In genomic region chr8:92783906-92784610, GRCm38 (mm10) we compare ENCODE assay signal across 16 mouse cellular contexts. TPM values are rescaled to one million over a fixed set of nuclear protein-coding genes. Genes with fewer than 3 reads are reported as not detected.
"Had no signal": no experiment of that assay in that cellular context is flagged by ENCODE, and none has a peak within 500 bp of the region (broad histone marks: within the 10 kb centered on the region; RNA-seq: fewer than 3 reads in every experiment).

No protein-coding gene starts in this region.

- H3K36me3 ChIP-seq: limb, embryonic 10.5 days; liver, embryonic 15.5 days; midbrain, embryonic 12.5 days; neural tube, embryonic 15.5 days had no signal

- H3K27me3 ChIP-seq: liver, embryonic 15.5 days; midbrain, embryonic 12.5 days; neural tube, embryonic 15.5 days had no signal

- H3K27ac ChIP-seq: left cerebral cortex, adult 2 months; limb, embryonic 10.5 days; liver, embryonic 15.5 days; midbrain, embryonic 12.5 days; neural tube, embryonic 15.5 days had no signal

- DNase-seq: kidney, postnatal 25 days; lung, adult 2 months; lung, postnatal 4 days; right cerebral cortex, adult 18-20 months; right cerebral cortex, postnatal 25 days; thymus, adult 18-20 months; thymus, postnatal 36 days had no signal

- H3K9me3 ChIP-seq: limb, embryonic 10.5 days; liver, embryonic 15.5 days had no signal

- H3K4me1 ChIP-seq: liver, embryonic 15.5 days; midbrain, embryonic 12.5 days; neural tube, embryonic 15.5 days had no signal

- H3K4me3 ChIP-seq: left cerebral cortex, adult 2 months; limb, embryonic 10.5 days; liver, embryonic 15.5 days; midbrain, embryonic 12.5 days; myocyte; neural tube, embryonic 15.5 days had no signal

- H3K9ac ChIP-seq: liver, embryonic 15.5 days; midbrain, embryonic 12.5 days; neural tube, embryonic 15.5 days had no signal

- H3K4me2 ChIP-seq: liver, embryonic 11.5 days; liver, embryonic 15.5 days; midbrain, embryonic 12.5 days; neural tube, embryonic 15.5 days had no signal

- ATAC-seq: lung, postnatal 0 days had no signal

RNA-seq across cellular contexts. Expression of gene Mmp2, which starts 43.0 kb away (rescaled TPM):
- total RNA-seq: megakaryocyte, adult 5-6 weeks had no signal
